Mouse (Mus musculus) layer of hippocampus, postnatal 36 days (tissue): ENCODE data around the gene Uba3. TPM values are rescaled to one million over a fixed set of nuclear protein-coding genes. Genes with fewer than 3 reads are reported as not detected.

Experiments
- total RNA-seq, 2 experiments: library from RNA; stranded (reverse); gene quantifications; 2 replicates each; pipeline ENCODE4 v1.2.3; 2021

Uba3 gene
- total RNA-seq, 2 experiments from 2014 or later, result 72.2 to 78.4 TPM

Other genes with a start within 250 kb of the Uba3 start
- gene Fam19a4, start 145.2 kb downstream of the Uba3 start, total RNA-seq, result under 1 TPM; 0.15 to 0.18 TPM
- gene Eogt, start 56.5 kb downstream of the Uba3 start, total RNA-seq, result 10 to 100 TPM; 17.1 to 22.5 TPM
- gene Tmf1, start 26.5 kb downstream of the Uba3 start, total RNA-seq, result 10 to 100 TPM; 51.4 to 52.3 TPM
- gene Arl6ip5, start 5.0 kb upstream of the Uba3 start, total RNA-seq, result 100 to 1,000 TPM; 183 to 191 TPM
- gene Lmod3, start 47.1 kb upstream of the Uba3 start, total RNA-seq, result not detected